In genomic region chr1:120120141-120120968, GRCm38 (mm10) we compare ENCODE assay signal across 8 mouse cellular contexts. TPM values are rescaled to one million over a fixed set of nuclear protein-coding genes. Genes with fewer than 3 reads are reported as not detected.
DNase-seq lines count a peak whose midpoint lies in the region; ATAC-seq and TF ChIP-seq lines count a peak whose summit lies in the region.

No protein-coding gene starts in this region.

- no peaks in the 10 kb centered on the region for H3K27me3 ChIP-seq in kidney, adult 2 months (replicated peaks; ENCODE audit: control insufficient read depth, insufficient read depth, low read length)
- H3K27me3 ChIP-seq in liver, postnatal 0 days (ENCODE audit: insufficient read depth, low read length) = no peaks in the 10 kb centered on the region

- H3K4me1 ChIP-seq in kidney, adult 2 months (ENCODE audit: control insufficient read depth, insufficient read depth, low read length) = peaks cover 30% of the 10 kb centered on the region
- peaks cover 31% of the 10 kb centered on the region for H3K4me1 ChIP-seq in liver, postnatal 0 days (ENCODE audit: insufficient read depth)
- peaks cover 20% of the 10 kb centered on the region for H3K4me1 ChIP-seq in olfactory bulb, adult 2 months (ENCODE audit: control insufficient read depth, insufficient read depth, low read length)

- under 1% methylated on average over 24 of the region's 24 CpGs for WGBS in kidney, adult 2 months
- WGBS in liver, postnatal 0 days (ENCODE audit: insufficient replicate concordance) = 5% methylated on average over 24 of the region's 24 CpGs
- WGBS in olfactory bulb, adult 2 months = 2% methylated on average over 24 of the region's 24 CpGs

- TF ChIP-seq CTCF in kidney, adult 2 months (conservative IDR thresholded peaks at IDR 0.05; ENCODE audit: insufficient read depth, insufficient read length, low read depth, low read length) = no peak
- TF ChIP-seq CTCF in liver, postnatal 0 days (IDR thresholded peaks at IDR 0.05; ENCODE audit: low read depth) = no peak
- TF ChIP-seq CTCF in olfactory bulb, adult 2 months (IDR thresholded peaks at IDR 0.05; ENCODE audit: insufficient read depth, low read depth, low read length) = no peak

- peak; percentile 79 for ATAC-seq in liver, postnatal 0 days

- peak overlapping the region; percentile 96 for H3K4me2 ChIP-seq in liver, postnatal 0 days (ENCODE audit: low read depth, low read length)

- peak overlapping the region; percentile 93 for H3K27ac ChIP-seq in kidney, adult 2 months (ENCODE audit: insufficient read depth, low read depth, low read length)
- H3K27ac ChIP-seq in liver, postnatal 0 days (ENCODE audit: low read depth) = peak overlapping the region; percentile 96
- peak overlapping the region; percentile 80 for H3K27ac ChIP-seq in olfactory bulb, adult 2 months (ENCODE audit: insufficient read depth, low read depth, low read length)

- H3K4me3 ChIP-seq in kidney, adult 2 months (ENCODE audit: insufficient read depth, low read depth, low read length) = peak overlapping the region; percentile 79
- H3K4me3 ChIP-seq in liver, postnatal 0 days (ENCODE audit: low read depth, low read length) = peak overlapping the region; percentile 72
- peak overlapping the region; percentile 91 for H3K4me3 ChIP-seq in olfactory bulb, adult 2 months (ENCODE audit: insufficient read depth, low read depth, low read length)

- no peak for TF ChIP-seq POLR2A in kidney, adult 2 months (IDR thresholded peaks at IDR 0.05; ENCODE audit: low read depth, low read length)
- TF ChIP-seq POLR2A in olfactory bulb, adult 2 months (IDR thresholded peaks at IDR 0.05; ENCODE audit: insufficient read depth, low read depth, low read length) = no peak

- H3K36me3 ChIP-seq in kidney, adult 2 months (ENCODE audit: control insufficient read depth, insufficient read depth, low read length) = no peaks in the 10 kb centered on the region
- H3K36me3 ChIP-seq in liver, postnatal 0 days (replicated peaks; ENCODE audit: insufficient read depth, low read length) = peaks cover 30% of the 10 kb centered on the region

- DNase-seq in CD4-positive helper T cell, adult 2 months (ENCODE audit: low read depth, low spot score) = peak; percentile 12
- DNase-seq in adrenal gland, adult (ENCODE audit: inconsistent age in 2 of 2, low spot score in 1 of 2) = peak; percentile 78 to 95
- peak; percentile 62 for DNase-seq in embryo, embryonic 9.5 days (ENCODE audit: extremely low spot score)
- peak; percentile 49 for DNase-seq in heart, adult 8-10 months (ENCODE audit: low spot score)
- peak; percentile 92 for DNase-seq in kidney, adult 2 months
- peak; percentile 83 for DNase-seq in liver, postnatal 0 days
- DNase-seq in natural killer cell, adult 2 months (ENCODE audit: low spot score in 2 of 2) = no peak

- TF ChIP-seq EP300 in liver, postnatal 0 days (IDR thresholded peaks at IDR 0.05; ENCODE audit: low read depth) = peak; percentile 63; the same call in 1 of the 2 replicates

- H3K9ac ChIP-seq in liver, postnatal 0 days (replicated peaks) = peak overlapping the region; percentile 81

- no peaks in the 10 kb centered on the region for H3K9me3 ChIP-seq in liver, postnatal 0 days (ENCODE audit: low read length)

RNA-seq across cellular contexts. Expression of gene Dbi, which starts 0.5 kb away (rescaled TPM):
- 100 to 1,000 TPM; 239 to 289 (median 263) TPM for total RNA-seq in heart, adult 8-10 months (2022)
- polyA plus RNA-seq in kidney, adult 2 months (2012; rRNA removed) = 1,108 and 1,337 TPM in 2 replicates
- 2,261 and 2,342 TPM in 2 replicates for polyA plus RNA-seq in liver, postnatal 0 days (2015; fragmentation: Nextera tagmentation; extraction: Ambion mirVana)
- polyA plus RNA-seq in olfactory bulb, adult 2 months (2012; ENCODE audit: insufficient read depth, insufficient read length, low replicate concordance, missing spikeins) = not detected in 2 replicates

RNA-seq across cellular contexts. Expression of gene 3110009E18Rik, which starts 0.6 kb away (rescaled TPM):
- 1 to 10 TPM; 2.7 to 7.8 (median 5.1) TPM for total RNA-seq in heart, adult 8-10 months (2022)
- polyA plus RNA-seq in kidney, adult 2 months (2012; rRNA removed) = 4.3 and 5.1 TPM in 2 replicates
- polyA plus RNA-seq in liver, postnatal 0 days (2015; fragmentation: Nextera tagmentation; extraction: Ambion mirVana) = 5.1 and 5.5 TPM in 2 replicates
- polyA plus RNA-seq in olfactory bulb, adult 2 months (2012; ENCODE audit: insufficient read depth, insufficient read length, low replicate concordance, missing spikeins) = not detected in 2 replicates

RNA-seq across cellular contexts. Expression of gene Tmem37, which starts 46.5 kb away (rescaled TPM):
- 1 to 10 TPM; 6.3 to 8.5 (median 7.1) TPM for total RNA-seq in heart, adult 8-10 months (2022)
- 232 and 266 TPM in 2 replicates for polyA plus RNA-seq in kidney, adult 2 months (2012; rRNA removed)
- polyA plus RNA-seq in liver, postnatal 0 days (2015; fragmentation: Nextera tagmentation; extraction: Ambion mirVana) = 194 and 201 TPM in 2 replicates
- not detected in 2 replicates for polyA plus RNA-seq in olfactory bulb, adult 2 months (2012; ENCODE audit: insufficient read depth, insufficient read length, low replicate concordance, missing spikeins)

Comparison
In these comparisons a context has a peak if more than half of its experiments do, and no peak if none do; other contexts are left out.
1. DNase-seq: peak in CD4-positive helper T cell, adult 2 months (single experiment), adrenal gland, adult (2 of 2), embryo, embryonic 9.5 days (single experiment), heart, adult 8-10 months (single experiment), kidney, adult 2 months (single experiment) and liver, postnatal 0 days (single experiment); none in natural killer cell, adult 2 months (0 of 2).
2. RNA of gene Tmem37, which starts 46.5 kb away (polyA plus RNA-seq): 232 to 266 TPM in kidney, adult 2 months and 194 to 201 TPM in liver, postnatal 0 days; not detected in olfactory bulb, adult 2 months; every median in the first group is over 100 times any median in the second.
3. Peak in every context shown above with its lines, with median percentiles within 50 percentile points of each other: H3K27ac ChIP-seq and H3K4me3 ChIP-seq.